Mouse (Mus musculus): Measurements from ENCODE around the gene Jdp2. TPM values are rescaled to one million over a fixed set of nuclear protein-coding genes. Genes with fewer than 3 reads are reported as not detected.

Gene Jdp2
- total RNA-seq, 1 experiment = 15.9 TPM

DNA sequence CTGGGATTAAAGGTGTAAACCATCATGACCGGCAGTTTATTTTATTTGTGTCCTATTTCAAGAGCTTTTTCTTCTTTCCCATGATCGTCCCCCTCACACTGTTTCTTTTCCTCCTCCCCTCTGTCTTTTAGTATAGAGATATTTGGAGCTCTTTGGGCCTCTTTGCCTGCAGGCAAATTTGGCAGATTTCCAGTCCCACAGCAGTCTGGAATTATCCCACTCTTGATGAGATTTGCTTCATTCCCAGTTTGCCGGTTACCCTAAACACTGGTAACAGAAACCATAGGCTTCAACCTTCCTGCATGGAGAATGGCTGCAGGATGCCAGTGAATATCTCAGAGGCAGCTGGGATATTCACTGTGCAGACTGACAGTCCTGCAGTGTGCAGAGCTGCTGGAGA lies 69.9 kb downstream of the Jdp2 start:
- no peak overlapping the region for H3K4me3 ChIP-seq (ENCODE audit: insufficient read depth in 1 of 2, low read depth in 1 of 2, low read length in 2 of 2, poor library complexity in 1 of 2, severe bottlenecking in 1 of 2)
- no peak overlapping the region for H3K27ac ChIP-seq (ENCODE audit: insufficient read depth, low read depth, low read length, poor library complexity, severe bottlenecking)
- no peak overlapping the region for H3K9ac ChIP-seq (ENCODE audit: insufficient read depth, low read depth, low read length, poor library complexity, severe bottlenecking)
- peaks cover 0 to 9% of the 10 kb centered on the region in 2 experiments; a peak in 1 of 4 replicates for H3K4me1 ChIP-seq (ENCODE audit: control insufficient read depth in 2 of 2, insufficient read depth in 2 of 2, low read length in 2 of 2, poor library complexity in 1 of 2)
- no peaks in the 10 kb centered on the region for H3K36me3 ChIP-seq (ENCODE audit: control insufficient read depth, insufficient read depth, low read length, poor library complexity, severe bottlenecking)
- no peak for DNase-seq (ENCODE audit: low read depth, low spot score)
- in situ Hi-C loops (cut with MboI; ENCODE audit: low sequenced_read_pairs in 2 of 2, unreplicated experiment in 2 of 2) = loop anchor here (10.0 to 25.0 kb wide), 3 partner anchors 156 to 331 kb away; partner anchors contain the start of gene Nek9 (in 1 of the 2)
- TF ChIP-seq MAFK (IDR thresholded peaks at IDR 0.05; ENCODE audit: insufficient read depth, low read depth, low read length) (no peak), ZC3H11A (IDR thresholded peaks at IDR 0.05; ENCODE audit: borderline replicate concordance, low read depth, low read length) (no peak), CHD2 (IDR thresholded peaks at IDR 0.05; ENCODE audit: low read depth, low read length) (no peak), ZNF384 (IDR thresholded peaks at IDR 0.05; ENCODE audit: low read depth, low read length) (no peak), HCFC1 (IDR thresholded peaks at IDR 0.05; ENCODE audit: borderline replicate concordance, insufficient read depth, low read length) (no peak)
- no peaks in the 10 kb centered on the region for H3K9me3 ChIP-seq (ENCODE audit: control insufficient read depth, insufficient read depth, low read depth, low read length)

DNA sequence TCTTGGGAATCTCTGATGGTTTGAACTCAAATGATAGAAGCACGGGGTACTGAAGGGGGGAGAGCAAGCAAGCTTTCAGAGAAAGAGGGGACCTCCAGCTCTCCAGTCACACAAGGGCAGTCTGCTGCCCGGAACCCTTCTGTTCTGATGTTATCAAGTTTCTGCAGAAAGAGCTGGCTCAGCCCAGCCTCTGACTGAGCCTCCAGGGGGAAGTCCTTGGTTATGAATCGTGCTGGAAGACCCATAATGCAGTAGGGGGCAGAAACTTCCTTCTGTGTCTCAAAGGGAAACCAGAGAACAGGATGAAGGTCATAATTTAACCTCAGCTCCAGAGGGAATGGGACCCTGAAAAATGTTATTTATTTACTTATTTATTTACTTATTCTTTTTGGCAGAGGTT lies 71.3 kb downstream of the Jdp2 start:
- in situ Hi-C loops (cut with MboI; ENCODE audit: low sequenced_read_pairs in 2 of 2, unreplicated experiment in 2 of 2) = loop anchor here in 1 of 2 experiments (25.0 kb wide), 2 partner anchors 158 to 333 kb away; partner anchors contain the start of gene Nek9
- H3K4me3 ChIP-seq (ENCODE audit: insufficient read depth in 1 of 2, low read depth in 1 of 2, low read length in 2 of 2, poor library complexity in 1 of 2, severe bottlenecking in 1 of 2) = no peak overlapping the region
- H3K36me3 ChIP-seq (ENCODE audit: control insufficient read depth, insufficient read depth, low read length, poor library complexity, severe bottlenecking) = no peaks in the 10 kb centered on the region
- H3K4me1 ChIP-seq (ENCODE audit: control insufficient read depth in 2 of 2, insufficient read depth in 2 of 2, low read length in 2 of 2, poor library complexity in 1 of 2) = peaks cover 0 to 9% of the 10 kb centered on the region in 2 experiments; a peak in 1 of 4 replicates
- DNase-seq (ENCODE audit: low read depth, low spot score) = no peak
- H3K27ac ChIP-seq (ENCODE audit: insufficient read depth, low read depth, low read length, poor library complexity, severe bottlenecking) = no peak overlapping the region
- TF ChIP-seq ZC3H11A (IDR thresholded peaks at IDR 0.05; ENCODE audit: borderline replicate concordance, low read depth, low read length) (no peak), HCFC1 (IDR thresholded peaks at IDR 0.05; ENCODE audit: borderline replicate concordance, insufficient read depth, low read length) (no peak), MAFK (IDR thresholded peaks at IDR 0.05; ENCODE audit: insufficient read depth, low read depth, low read length) (no peak), ZNF384 (IDR thresholded peaks at IDR 0.05; ENCODE audit: low read depth, low read length) (no peak), CHD2 (IDR thresholded peaks at IDR 0.05; ENCODE audit: low read depth, low read length) (no peak)
- no peaks in the 10 kb centered on the region for H3K9me3 ChIP-seq (ENCODE audit: control insufficient read depth, insufficient read depth, low read depth, low read length)
- no peak overlapping the region for H3K9ac ChIP-seq (ENCODE audit: insufficient read depth, low read depth, low read length, poor library complexity, severe bottlenecking)

DNA sequence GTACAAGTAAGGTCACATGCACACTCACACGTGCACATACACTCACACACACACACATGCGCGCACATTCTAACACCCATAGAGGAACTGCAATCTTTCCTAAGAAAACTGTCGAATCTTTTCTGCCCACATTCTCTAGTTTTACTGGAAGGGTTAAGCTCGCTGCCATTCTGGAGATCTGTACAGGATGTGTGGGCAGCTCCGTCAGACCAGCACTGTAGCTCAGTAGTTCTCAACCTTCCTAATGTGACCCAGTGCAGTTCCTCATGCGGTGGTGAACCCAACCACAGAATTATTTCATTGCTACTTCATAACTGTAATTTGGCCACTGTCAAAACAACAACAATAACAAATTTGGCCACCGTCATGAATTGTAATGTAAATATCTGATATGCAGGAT lies 75.1 kb downstream of the Jdp2 start:
- H3K9ac ChIP-seq (ENCODE audit: insufficient read depth, low read depth, low read length, poor library complexity, severe bottlenecking) = no peak overlapping the region
- DNase-seq (ENCODE audit: low read depth, low spot score) = no peak
- no peak overlapping the region for H3K4me3 ChIP-seq (ENCODE audit: insufficient read depth in 1 of 2, low read depth in 1 of 2, low read length in 2 of 2, poor library complexity in 1 of 2, severe bottlenecking in 1 of 2)
- no peaks in the 10 kb centered on the region for H3K36me3 ChIP-seq (ENCODE audit: control insufficient read depth, insufficient read depth, low read length, poor library complexity, severe bottlenecking)
- no peaks in the 10 kb centered on the region for H3K9me3 ChIP-seq (ENCODE audit: control insufficient read depth, insufficient read depth, low read depth, low read length)
- TF ChIP-seq ZNF384 (IDR thresholded peaks at IDR 0.05; ENCODE audit: low read depth, low read length) (no peak), MAFK (IDR thresholded peaks at IDR 0.05; ENCODE audit: insufficient read depth, low read depth, low read length) (no peak), ZC3H11A (IDR thresholded peaks at IDR 0.05; ENCODE audit: borderline replicate concordance, low read depth, low read length) (no peak), HCFC1 (IDR thresholded peaks at IDR 0.05; ENCODE audit: borderline replicate concordance, insufficient read depth, low read length) (no peak), CHD2 (IDR thresholded peaks at IDR 0.05; ENCODE audit: low read depth, low read length) (no peak)
- in situ Hi-C loops (cut with MboI; ENCODE audit: low sequenced_read_pairs in 2 of 2, unreplicated experiment in 2 of 2) = loop anchor here in 1 of 2 experiments (25.0 kb wide), 2 partner anchors 162 to 337 kb away; partner anchors contain the start of gene Nek9
- no peaks in the 10 kb centered on the region for H3K4me1 ChIP-seq (ENCODE audit: control insufficient read depth in 2 of 2, insufficient read depth in 2 of 2, low read length in 2 of 2, poor library complexity in 1 of 2)
- H3K27ac ChIP-seq (ENCODE audit: insufficient read depth, low read depth, low read length, poor library complexity, severe bottlenecking) = no peak overlapping the region

DNA sequence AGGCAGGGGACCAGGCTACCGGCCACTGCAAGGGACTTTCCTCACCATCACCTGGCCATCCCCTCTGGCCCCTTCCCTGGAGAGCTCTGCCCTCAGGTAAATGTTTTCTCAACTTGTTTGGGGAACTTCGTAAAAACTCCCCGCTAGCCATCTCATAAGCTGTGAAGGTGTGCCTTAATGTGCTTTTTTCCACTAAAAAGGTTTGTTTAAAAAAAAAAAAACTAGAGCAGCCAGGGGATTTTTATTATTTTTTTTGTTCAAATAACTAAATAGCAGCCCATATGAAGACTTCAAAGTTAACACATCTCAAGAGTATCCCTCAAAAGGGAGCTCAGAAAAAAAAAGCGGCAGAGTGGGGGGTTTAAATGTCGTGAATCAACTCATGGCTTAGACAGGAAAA lies 80.3 kb downstream of the Jdp2 start:
- in situ Hi-C loops (cut with MboI; ENCODE audit: low sequenced_read_pairs in 2 of 2, unreplicated experiment in 2 of 2) = no loop called here
- TF ChIP-seq CHD2 (IDR thresholded peaks at IDR 0.05; ENCODE audit: low read depth, low read length) (no peak), MAFK (IDR thresholded peaks at IDR 0.05; ENCODE audit: insufficient read depth, low read depth, low read length) (no peak), ZC3H11A (IDR thresholded peaks at IDR 0.05; ENCODE audit: borderline replicate concordance, low read depth, low read length) (no peak), HCFC1 (IDR thresholded peaks at IDR 0.05; ENCODE audit: borderline replicate concordance, insufficient read depth, low read length) (no peak), ZNF384 (IDR thresholded peaks at IDR 0.05; ENCODE audit: low read depth, low read length) (no peak)
- Histone ChIP-seq H3K9me3 (ENCODE audit: control insufficient read depth, insufficient read depth, low read depth, low read length) (no peaks in the 10 kb centered on the region), H3K4me1 (ENCODE audit: control insufficient read depth in 2 of 2, insufficient read depth in 2 of 2, low read length in 2 of 2, poor library complexity in 1 of 2) (no peaks in the 10 kb centered on the region), H3K4me3 (ENCODE audit: insufficient read depth in 1 of 2, low read depth in 1 of 2, low read length in 2 of 2, poor library complexity in 1 of 2, severe bottlenecking in 1 of 2) (no peak overlapping the region), H3K9ac (ENCODE audit: insufficient read depth, low read depth, low read length, poor library complexity, severe bottlenecking) (no peak overlapping the region), H3K36me3 (ENCODE audit: control insufficient read depth, insufficient read depth, low read length, poor library complexity, severe bottlenecking) (no peaks in the 10 kb centered on the region), H3K27ac (ENCODE audit: insufficient read depth, low read depth, low read length, poor library complexity, severe bottlenecking) (no peak overlapping the region)
- DNase-seq (ENCODE audit: low read depth, low spot score) = no peak
